Comparison of ENCODE assay signal across 16 mouse cellular contexts in the genomic region with DNA sequence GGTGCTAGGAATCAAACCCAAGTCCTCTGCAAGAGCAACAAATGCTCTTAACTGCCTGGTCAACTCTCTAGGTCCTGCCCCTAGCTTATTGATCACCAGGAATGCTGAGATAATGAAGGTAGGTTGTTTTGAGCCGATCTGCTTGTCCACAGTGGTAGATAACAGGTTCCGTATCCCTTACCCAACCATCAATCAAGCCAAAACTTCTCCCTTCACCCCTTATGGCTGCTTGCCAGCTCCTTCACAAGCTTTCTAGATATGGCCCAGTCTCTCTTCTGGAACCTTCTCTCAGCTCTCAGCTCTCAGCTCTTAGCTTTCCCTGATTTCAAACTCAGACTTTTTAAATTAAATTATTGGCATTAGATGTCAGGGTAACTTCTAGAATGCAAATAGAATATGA.
"Had no signal": no experiment of that assay in that cellular context is flagged by ENCODE, and none has a peak within 500 bp of the region (broad histone marks: within the 10 kb centered on the region; RNA-seq: fewer than 3 reads in every experiment).

No protein-coding gene starts in this region.

- H3K9me3 ChIP-seq: neural tube, embryonic 13.5 days; neural tube, embryonic 15.5 days; stomach, embryonic 15.5 days had no signal

- H3K9ac ChIP-seq: neural tube, embryonic 13.5 days; neural tube, embryonic 15.5 days; stomach, embryonic 15.5 days had no signal

- H3K27ac ChIP-seq: neural tube, embryonic 13.5 days; neural tube, embryonic 15.5 days; stomach, embryonic 15.5 days; stomach, postnatal 0 days had no signal

- H3K4me3 ChIP-seq: neural tube, embryonic 13.5 days; neural tube, embryonic 15.5 days; stomach, embryonic 15.5 days had no signal

- H3K36me3 ChIP-seq: neural tube, embryonic 13.5 days; neural tube, embryonic 15.5 days; stomach, embryonic 15.5 days had no signal

- DNase-seq: retina, postnatal 1 day; right cerebral cortex, adult 18-20 months; right cerebral cortex, postnatal 14 days; right cerebral cortex, postnatal 25 days; right cerebral cortex, postnatal 4 days; spleen, adult 18-20 months; thymus, adult 18-20 months; thymus, adult 2 months; thymus, postnatal 14 days; thymus, postnatal 25 days; thymus, postnatal 36 days; thymus, postnatal 4 days had no signal

- H3K27me3 ChIP-seq: neural tube, embryonic 13.5 days; neural tube, embryonic 15.5 days; stomach, embryonic 15.5 days had no signal

- H3K4me1 ChIP-seq: neural tube, embryonic 13.5 days; neural tube, embryonic 15.5 days; stomach, embryonic 15.5 days had no signal
